Mouse (Mus musculus): Measurements from ENCODE around the gene Grk3. TPM values are rescaled to one million over a fixed set of nuclear protein-coding genes. Genes with fewer than 3 reads are reported as not detected.

Grk3 gene
- total RNA-seq (2015; ENCODE audit: low replicate concordance) (0.42 and 1.8 TPM in 2 replicates), total RNA-seq (2017; ENCODE audit: low replicate concordance) (3.1 and 3.6 TPM in 2 replicates)

DNA sequence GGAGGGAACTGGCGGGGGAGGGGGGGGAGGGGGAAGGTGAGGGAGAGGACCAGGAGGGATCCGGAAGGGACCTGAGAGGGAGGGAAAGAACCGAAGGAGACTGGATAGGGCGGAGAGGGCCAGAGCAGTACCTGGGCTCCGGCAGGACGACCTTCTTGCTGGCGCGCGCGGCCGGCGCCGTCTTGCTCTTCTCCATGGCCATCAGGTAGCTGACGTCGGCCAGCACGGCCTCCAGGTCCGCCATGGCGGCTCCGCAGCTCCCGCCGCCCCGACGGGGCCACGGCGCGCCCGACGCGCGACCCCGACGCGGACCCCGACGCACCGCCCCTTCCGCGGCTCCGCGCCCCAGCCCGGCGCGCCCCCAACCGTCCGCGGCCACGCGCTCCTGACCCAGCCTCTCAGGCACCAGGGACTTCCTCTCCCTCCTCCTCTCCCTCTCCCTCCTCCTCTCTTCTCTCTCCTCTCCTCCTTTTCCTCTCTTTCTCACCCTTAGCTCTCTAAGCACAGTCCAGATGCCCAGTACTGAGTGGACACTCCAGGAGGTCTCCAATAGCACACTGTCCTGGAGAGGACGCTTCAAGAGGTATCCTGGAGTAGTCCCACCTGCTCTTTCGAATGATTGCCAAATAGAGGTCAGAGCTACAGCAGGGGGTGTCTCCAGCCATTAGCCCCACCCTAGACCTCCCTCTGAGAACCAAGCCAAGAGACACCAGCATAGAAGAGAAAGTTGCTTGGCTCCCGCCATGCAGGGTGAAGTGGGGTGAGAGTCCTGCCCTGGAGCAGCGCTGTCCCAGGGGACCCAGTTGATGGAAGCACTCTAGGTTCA lies at the start of gene Grk3:
TSS of gene Grk3 (minus strand) at position 556 of the 826 bp plus-strand sequence.
- ATAC-seq (replicated peaks; ENCODE audit: low FRiP score, poor library complexity, severe bottlenecking): no peak

DNA sequence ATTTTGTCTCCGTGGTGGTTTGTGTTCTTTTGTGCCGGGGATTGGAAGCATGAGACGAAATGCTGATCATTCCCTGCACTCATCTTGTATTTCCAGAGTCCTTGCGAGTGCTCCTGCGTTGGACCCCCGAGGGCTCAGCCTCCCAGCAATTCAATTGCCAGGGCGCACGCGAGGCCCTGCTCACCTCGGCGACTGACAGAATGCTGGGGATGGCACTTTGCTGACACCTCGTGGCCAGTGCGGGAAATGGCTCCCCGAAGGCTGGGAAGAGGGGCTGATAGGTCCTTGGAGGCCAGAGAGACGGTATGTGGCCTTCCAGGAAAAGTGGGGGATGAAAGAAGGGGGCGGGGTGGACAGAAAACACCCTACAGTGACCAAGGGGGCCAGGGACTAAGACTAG lies 38.7 kb upstream of the Grk3 start:
- ATAC-seq (replicated peaks; ENCODE audit: low FRiP score, poor library complexity, severe bottlenecking): no peak

DNA sequence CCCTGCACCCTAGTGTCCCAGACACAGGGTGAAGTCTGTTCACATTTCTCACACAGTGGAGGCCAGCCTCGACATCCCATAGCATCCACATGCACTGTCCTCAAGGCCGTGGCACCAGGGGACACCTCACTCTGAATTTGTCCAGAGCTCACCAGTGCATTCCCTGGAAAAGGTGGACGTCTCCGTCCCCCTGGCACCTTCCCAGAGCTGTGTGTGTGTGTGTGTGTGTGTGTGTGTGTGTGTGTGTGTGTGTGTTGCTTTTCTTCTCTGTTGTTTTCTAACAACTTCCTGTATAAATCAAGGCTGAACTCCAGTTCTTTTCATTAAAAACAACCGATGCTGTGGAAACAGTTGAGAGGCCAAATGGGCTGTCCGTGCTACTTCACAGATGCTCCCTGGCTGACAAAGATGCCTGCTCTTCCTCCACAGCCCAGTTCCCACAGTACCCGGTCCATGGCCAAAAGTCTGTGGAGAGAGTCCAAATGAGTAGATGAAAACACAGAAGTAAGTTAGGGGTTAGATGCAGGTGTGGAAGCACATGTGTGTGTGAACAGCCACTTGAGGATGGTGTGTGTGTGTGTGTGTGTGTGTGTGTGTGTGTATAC lies 35.1 kb upstream of the Grk3 start:
- no peak for ATAC-seq (replicated peaks; ENCODE audit: low FRiP score, poor library complexity, severe bottlenecking)

DNA sequence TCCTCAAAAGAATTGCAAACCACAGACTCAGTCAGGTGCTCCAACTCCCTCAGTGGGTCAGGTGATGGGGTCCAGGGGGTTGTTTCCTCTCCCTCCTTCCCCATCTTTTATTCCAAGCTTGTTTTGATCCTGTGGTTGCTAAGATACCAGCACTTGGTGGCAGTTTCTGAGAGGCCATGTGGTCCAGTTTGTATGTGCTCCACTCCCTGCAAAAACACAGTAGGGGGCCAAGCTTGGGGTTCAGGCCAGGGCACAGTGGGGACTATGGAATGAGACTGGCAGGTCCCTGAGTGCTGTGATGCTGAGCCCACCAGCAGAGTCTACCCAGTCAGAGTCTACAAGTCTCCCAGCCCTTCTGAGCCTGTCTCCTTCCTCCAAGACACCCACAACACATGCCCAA lies 34.3 kb upstream of the Grk3 start:
- ATAC-seq (replicated peaks; ENCODE audit: low FRiP score, poor library complexity, severe bottlenecking): no peak

DNA sequence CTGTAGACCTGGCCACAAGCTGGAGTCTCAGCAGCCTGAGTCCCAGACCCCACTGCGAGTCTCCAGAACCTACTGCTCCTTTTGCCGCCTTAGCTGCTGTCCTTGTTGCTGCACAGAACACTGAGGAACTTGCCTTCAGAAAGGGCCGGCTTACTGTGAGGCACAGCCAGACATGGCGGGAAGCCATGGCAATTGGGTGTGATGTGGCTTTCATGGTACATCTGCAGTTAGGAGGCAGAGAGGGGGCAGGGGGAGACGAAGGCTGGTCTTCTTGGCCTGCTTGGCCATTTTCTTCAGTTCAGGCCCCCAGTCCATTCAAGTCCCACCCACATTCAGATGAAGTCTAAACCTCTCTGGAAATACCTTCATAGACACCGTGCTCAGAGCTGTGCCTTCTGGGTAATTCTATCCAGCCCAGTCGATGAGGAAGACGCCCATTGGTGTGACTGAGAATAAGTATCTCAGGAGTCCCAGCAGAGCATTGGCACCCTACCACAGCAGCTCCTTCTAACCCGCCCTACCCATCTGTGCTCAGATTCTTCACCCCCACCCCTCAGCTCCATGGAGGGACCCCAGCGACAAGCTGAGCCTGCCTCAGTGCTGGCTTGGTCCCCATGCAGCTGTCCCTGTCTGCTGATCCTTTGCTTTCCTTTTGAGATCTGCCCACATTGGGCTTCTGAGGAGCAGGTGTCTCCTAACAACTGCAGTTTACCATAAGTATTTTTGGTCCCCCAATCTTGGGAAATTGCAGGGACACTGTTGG lies 30.1 kb upstream of the Grk3 start:
- no peak for ATAC-seq (replicated peaks; ENCODE audit: low FRiP score, poor library complexity, severe bottlenecking)

DNA sequence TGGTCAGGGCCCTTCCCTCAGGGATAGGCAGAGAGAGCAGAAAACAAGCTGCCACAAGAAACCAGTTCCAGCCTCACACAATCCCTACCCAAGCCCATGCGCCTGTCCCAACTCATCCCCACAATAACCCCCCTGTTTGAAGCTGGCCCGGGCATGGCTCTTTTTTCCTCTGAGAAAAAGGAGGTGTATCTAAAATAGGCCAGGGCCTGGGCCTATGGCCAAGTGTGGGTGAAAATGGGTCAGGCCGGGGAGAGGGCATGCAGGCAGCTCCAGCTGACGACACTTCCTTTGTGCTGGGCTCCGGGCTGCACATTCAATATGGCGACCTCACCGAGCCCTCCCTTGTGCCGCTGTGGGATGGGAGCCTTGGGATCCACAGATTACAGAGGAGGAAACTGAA lies 27.9 kb upstream of the Grk3 start:
- ATAC-seq (replicated peaks; ENCODE audit: low FRiP score, poor library complexity, severe bottlenecking): no peak

DNA sequence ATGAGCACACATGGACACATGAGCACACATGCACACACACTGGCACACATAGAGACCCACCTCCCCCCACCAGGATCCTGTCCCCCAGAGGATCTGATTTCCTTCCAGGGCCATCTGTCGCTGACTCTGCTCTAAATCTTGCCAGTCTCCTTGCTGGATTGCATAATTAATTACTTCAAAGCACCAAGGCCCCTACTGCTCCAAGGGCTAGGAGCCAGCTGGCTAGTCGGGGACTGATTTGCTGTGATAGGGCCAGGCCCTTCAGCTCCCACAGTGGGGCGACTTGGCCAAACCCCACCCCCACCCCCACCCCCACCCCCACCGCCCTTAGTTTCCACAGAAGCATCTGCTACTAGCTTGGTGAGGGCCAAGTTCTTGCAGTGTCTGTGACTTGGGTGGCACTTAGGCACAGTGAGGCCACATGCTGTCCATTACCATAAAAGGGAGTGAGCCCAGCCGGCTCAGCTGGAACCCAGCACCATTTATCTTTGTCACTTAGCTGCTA lies 26.0 kb upstream of the Grk3 start:
- no peak for ATAC-seq (replicated peaks; ENCODE audit: low FRiP score, poor library complexity, severe bottlenecking)

DNA sequence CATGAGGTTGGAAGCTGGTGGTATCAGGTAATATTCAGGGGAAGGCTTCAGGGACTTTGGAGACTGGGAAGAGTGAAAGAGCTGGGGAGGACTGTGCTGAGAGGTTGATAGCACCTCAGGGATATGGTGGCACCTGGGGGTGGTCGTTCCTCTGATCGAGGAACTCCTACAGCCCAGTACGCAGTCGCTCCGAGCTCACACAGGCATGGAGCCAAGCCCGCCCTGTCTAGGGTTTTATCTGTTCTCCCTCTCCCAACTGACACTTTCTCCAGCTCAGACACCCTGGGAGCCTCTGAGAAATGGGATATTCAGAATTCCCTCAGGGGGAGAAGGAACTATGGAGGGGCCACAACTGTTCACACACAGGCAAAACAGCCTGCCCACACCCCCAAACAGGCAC lies 25.2 kb upstream of the Grk3 start:
- ATAC-seq (replicated peaks; ENCODE audit: low FRiP score, poor library complexity, severe bottlenecking): no peak

DNA sequence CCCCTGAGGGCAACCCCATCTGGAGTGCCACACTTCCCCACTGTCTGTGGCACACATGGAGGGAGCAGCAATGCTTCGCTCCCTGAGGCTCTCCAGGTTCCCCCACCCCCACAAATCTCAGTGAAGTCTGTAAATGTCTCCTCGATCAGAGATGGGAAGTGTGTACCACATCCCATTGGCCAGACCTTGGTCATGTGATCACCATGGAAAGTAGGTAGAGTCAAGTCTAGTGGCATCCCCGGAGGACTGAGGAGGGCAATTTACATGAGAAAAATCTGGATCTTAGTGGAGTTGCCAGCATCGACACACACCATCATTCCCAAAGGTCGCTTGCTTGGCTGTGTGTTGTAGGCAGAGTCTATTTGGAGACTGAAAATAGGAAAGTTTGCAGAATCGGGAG lies 23.0 kb upstream of the Grk3 start:
- ATAC-seq (replicated peaks; ENCODE audit: low FRiP score, poor library complexity, severe bottlenecking): no peak

DNA sequence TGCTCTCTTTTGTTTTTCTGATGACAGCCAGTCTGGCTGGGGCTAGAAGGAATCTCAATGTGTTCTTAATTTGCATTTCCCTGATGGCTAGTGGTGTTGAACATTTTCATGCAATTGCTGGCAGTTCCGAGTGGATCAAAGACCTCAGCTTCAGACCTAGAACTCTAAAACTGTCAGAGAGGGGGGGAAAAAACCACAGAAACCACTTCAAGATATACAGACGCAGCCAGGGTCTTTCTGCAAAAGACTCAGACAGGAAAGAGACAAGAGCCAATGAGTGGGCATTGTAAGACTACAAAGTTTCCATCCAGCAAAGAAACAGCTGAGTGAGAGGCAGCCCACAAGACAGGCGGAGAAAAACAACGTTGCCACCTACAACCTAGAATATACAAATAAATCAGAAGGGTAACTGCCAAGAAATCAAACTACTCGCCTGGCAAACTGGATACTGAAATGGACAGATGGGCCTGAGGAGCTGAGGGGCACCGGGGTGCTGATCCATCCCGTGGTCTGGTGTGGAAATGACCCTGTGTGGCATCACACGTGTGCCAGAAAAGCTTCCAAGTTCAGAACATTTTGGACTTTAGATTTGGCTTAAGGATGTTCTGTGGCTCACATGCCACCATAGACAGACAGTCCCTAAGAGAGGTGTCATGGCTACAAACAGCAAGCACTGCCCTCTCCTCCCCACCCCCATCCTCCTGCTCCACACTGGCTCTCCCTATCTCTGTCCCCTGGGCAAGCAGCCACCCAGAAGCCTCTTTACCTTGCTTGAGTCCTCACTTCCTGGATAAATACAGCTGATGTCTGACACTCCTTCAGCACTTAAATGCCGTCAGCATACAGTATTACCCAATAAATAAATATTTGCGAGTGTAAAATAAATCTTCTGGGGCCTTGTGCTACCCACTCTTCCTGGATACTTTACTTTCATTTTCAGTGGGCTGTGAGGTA lies 19.8 kb upstream of the Grk3 start:
- no peak for ATAC-seq (replicated peaks; ENCODE audit: low FRiP score, poor library complexity, severe bottlenecking)

DNA sequence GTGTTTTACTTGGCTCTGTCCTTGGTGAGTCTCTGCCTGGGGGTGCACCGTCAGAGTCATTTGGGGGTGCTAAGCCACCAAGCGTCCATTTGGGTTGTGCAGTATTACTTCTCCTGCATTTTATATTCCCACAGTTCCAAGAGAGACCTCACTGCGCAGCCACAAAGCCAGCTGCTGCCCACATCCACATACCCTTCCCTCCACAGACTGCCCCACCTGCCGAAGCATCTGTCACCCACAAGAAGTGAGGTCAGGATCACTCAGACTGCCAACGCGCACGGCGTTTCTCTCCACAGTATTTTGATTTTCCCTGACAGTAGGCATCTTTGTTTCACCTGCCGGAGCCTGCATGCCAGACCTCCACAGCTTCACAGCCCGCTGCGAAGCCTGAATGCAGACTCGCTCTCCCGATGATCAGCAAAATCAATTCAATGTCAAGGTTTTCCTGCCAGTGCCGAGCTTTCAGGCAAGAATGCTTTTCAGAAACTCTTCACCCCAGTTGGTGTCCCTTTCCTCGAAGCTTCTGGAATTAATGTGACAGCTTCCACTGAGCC lies 15.7 kb upstream of the Grk3 start:
- no peak for ATAC-seq (replicated peaks; ENCODE audit: low FRiP score, poor library complexity, severe bottlenecking)

DNA sequence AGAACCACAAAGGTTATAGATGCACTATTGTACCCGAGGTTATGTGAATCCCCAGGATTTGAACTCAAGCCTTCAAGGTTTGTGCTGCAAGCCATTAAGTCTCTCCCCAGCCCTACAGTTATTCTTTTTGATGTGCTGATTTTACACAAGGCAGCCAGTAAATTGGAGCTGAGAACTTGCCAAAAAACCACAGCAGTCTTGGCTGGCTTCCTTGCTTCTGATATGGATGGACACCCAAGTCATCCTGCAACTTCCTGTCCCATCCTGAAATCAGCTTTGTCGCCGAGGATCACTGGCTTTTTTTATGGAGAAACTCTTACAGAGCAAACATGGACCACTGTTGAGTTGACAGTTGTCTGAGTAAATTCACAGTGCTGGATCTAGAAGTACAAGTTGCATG lies 14.5 kb upstream of the Grk3 start:
- no peak for ATAC-seq (replicated peaks; ENCODE audit: low FRiP score, poor library complexity, severe bottlenecking)

DNA sequence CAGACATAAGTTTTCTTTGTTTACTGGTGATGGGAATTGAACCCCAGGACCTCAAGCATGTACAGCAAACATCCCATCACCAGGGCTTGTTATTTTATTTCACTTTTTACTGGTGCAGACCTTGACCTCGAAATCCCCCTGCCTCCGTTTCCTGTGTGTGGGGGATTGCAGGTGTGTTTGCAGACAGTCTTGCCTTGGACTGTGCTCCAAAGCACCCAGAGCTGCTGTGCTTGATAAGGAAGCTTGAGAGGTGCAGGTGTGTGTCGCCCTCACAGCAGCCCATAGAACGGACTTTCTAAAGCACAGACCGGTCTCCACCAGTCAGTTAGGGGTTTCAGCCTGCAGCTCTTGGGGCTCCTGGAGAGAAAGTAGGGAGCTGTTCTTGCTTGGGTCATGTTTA lies 11.1 kb upstream of the Grk3 start:
- no peak for ATAC-seq (replicated peaks; ENCODE audit: low FRiP score, poor library complexity, severe bottlenecking)

DNA sequence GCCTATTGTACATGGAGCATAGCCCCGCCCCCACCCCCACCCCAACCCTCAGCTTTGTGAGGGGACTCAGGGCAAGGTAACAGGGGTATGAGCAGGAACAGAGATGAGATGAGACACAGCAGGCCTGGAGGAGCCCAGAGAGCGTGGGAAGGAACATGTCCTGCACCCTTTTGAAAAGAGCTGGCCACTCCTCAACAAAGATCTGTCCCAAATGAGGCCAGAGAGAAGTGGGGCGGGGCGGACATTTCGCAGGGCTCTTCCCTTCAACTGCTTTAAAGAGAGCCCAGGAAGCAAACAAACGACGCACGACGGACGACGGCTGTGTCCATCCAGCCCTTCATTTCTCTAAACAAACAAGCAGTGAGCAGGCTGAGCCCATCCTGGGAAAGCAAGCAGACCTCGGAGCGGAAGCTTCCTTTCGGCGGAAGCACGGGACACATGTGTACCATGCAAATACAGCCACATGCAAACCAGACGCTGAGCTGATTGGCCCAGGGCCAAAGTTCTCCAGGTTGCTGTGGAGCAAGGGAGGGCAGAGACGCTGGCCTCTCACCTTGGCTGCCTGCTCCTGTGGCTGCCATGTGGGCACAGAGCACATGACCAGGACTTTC lies 8.7 kb upstream of the Grk3 start:
- no peak for ATAC-seq (replicated peaks; ENCODE audit: low FRiP score, poor library complexity, severe bottlenecking)

DNA sequence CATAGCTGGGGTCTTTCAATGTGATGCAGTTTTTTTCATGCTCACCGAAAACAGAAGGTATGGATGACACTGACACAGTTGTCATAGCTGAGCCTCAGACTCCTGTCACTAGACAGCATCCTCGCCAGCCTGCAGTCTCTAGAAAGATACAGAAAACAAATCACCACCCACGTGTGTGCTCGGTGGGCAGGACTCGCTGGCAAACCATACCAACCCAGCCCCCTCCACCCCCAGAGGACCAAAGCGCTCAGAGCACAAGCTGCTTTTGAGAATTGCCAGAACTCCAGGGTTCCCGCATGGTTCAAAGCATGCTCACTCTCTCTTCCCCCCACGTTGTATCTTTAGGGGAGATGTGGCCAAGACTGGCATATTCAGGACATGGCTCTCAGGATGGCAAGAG lies 2.6 kb upstream of the Grk3 start:
- ATAC-seq (replicated peaks; ENCODE audit: low FRiP score, poor library complexity, severe bottlenecking): no peak

DNA sequence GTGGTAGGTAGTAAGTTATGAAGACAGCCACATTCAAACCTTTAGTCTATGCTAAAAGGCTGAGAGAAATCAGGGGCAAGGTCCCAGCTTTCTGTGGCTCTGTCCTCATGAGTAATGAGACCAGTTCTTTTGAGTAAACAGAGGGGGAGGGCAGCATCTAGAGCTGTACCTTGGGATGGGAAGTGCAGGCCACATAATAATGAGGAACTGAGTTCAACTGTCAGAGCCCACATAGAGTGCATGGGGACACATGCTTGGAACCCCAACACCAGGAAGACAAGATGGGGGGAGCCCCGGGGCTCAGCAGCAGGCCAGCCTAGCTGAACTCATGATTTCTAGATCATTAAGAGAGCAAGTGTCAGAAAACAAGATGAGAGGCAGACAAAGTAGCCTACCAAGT lies 1.4 kb upstream of the Grk3 start:
- ATAC-seq (replicated peaks; ENCODE audit: low FRiP score, poor library complexity, severe bottlenecking): no peak

DNA sequence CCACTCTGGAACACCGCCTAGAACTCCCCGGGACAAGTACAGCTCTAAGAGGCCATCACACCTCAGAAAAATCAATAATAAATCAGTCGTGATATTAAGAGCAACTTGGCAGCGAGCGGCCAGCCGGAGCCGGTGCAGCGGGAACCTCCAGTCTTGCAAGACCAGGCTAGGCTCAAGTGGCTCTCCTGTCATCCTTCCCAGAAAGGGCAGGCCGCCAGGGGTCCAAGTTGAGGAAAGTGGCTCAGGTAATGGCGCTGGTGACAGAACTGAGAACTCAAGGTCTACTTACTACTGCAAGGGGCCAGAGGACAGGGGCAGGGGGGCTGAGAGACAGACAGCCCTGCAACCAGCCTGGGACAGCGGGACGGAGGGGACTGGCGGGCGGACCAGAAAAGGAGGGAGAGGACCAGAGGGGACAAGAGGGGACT lies 769 bp downstream of the Grk3 start:
- ATAC-seq (replicated peaks; ENCODE audit: low FRiP score, poor library complexity, severe bottlenecking): no peak

DNA sequence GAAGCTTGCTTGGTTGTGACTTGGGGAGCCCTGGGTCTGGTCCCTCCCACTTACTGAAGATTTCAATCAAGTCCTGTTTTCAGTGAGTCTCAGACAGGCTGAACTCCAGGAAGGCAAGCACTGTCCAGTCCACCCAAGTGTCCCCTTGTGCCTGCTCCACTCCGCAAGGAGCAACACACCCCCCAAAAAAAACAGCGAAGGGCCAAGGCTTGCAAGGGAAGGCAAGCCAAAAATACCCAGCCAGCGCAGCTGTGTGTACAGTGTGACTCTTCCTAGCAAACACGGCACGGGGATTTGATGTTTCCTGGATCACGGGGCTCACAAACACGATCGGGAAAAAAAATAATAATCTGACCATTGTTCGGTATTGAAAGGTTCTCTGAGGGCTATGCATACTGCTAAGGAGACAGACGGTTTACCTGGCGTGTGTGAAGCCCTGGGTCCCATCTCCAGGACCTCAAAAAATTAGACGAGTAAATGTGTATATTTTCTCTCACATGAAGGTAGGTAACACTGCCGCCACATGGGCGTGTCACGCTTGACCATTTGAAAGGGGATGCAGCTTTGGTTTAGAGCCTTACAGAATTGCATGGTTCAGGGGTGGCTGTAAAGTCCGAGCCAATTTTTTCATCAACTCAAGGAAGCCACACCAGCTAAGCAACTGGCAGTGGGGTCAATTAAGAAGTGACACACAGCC lies 1.3 kb downstream of the Grk3 start:
- no peak for ATAC-seq (replicated peaks; ENCODE audit: low FRiP score, poor library complexity, severe bottlenecking)

All from erythroid progenitor cell, adult 5-6 weeks (primary cell).